18 mouse cellular contexts compared by ENCODE assay signal in genomic region chr13:93418292-93418691, GRCm38 (mm10).
"Had no signal": no experiment of that assay in that cellular context is flagged by ENCODE, and none has a peak within 500 bp of the region (broad histone marks: within the 10 kb centered on the region; RNA-seq: fewer than 3 reads in every experiment).

No protein-coding gene starts in this region.

- DNase-seq: kidney, adult 18-20 months; kidney, adult 9 months; kidney, postnatal 14 days; kidney, postnatal 4 days; liver; lung, adult 18-20 months; spleen, adult 18-20 months; thymus, postnatal 4 days had no signal

- H3K9ac ChIP-seq: limb, embryonic 13.5 days; liver, embryonic 12.5 days; liver, embryonic 15.5 days; lung, embryonic 15.5 days; midbrain, embryonic 13.5 days; stomach, embryonic 15.5 days had no signal

- H3K4me2 ChIP-seq: limb, embryonic 13.5 days; liver, embryonic 12.5 days; liver, embryonic 15.5 days; lung, embryonic 15.5 days; midbrain, embryonic 13.5 days; stomach, embryonic 15.5 days had no signal

- H3K36me3 ChIP-seq: limb, embryonic 10.5 days; limb, embryonic 13.5 days; liver, embryonic 12.5 days; liver, embryonic 15.5 days; lung, embryonic 15.5 days; midbrain, embryonic 10.5 days; midbrain, embryonic 13.5 days; stomach, embryonic 15.5 days had no signal

- H3K9me3 ChIP-seq: limb, embryonic 10.5 days; limb, embryonic 13.5 days; liver, embryonic 12.5 days; liver, embryonic 15.5 days; lung, embryonic 15.5 days; midbrain, embryonic 10.5 days; midbrain, embryonic 13.5 days; stomach, embryonic 15.5 days had no signal

- ATAC-seq: liver, embryonic 12.5 days; midbrain, embryonic 13.5 days; midbrain, embryonic 16.5 days had no signal

- H3K4me1 ChIP-seq: limb, embryonic 10.5 days; liver, embryonic 12.5 days; lung, embryonic 15.5 days; midbrain, embryonic 10.5 days; midbrain, embryonic 13.5 days; stomach, embryonic 15.5 days had no signal

- H3K27ac ChIP-seq: limb, embryonic 10.5 days; limb, embryonic 13.5 days; liver, embryonic 12.5 days; liver, embryonic 15.5 days; lung, embryonic 15.5 days; macrophage; midbrain, embryonic 10.5 days; midbrain, embryonic 13.5 days; stomach, embryonic 15.5 days had no signal

- H3K4me3 ChIP-seq: limb, embryonic 10.5 days; limb, embryonic 13.5 days; liver, embryonic 12.5 days; liver, embryonic 15.5 days; lung, embryonic 15.5 days; midbrain, embryonic 10.5 days; midbrain, embryonic 13.5 days; stomach, embryonic 15.5 days had no signal

- H3K27me3 ChIP-seq: limb, embryonic 13.5 days; liver, embryonic 12.5 days; liver, embryonic 15.5 days; lung, embryonic 15.5 days; midbrain, embryonic 13.5 days; stomach, embryonic 15.5 days had no signal
